Mouse (Mus musculus) layer of hippocampus, postnatal 14 days (tissue): ENCODE results near the gene C1ra. TPM values are rescaled to one million over a fixed set of nuclear protein-coding genes. Genes with fewer than 3 reads are reported as not detected.
"Not testable (repeated sequence)": the region's sequence is repeated elsewhere in the genome, so short reads cannot be mapped to it uniquely, and the experiment has no call there.

Experiments used
- DNase-seq, 2 experiments: peaks; one replicate each; pipeline ENCODE4 v3.0.0; 2021 to 2022; ENCODE audit warnings: low spot score in 2 of 2, mixed read lengths in 1 of 2
- long read RNA-seq, 2 experiments: library from polyadenylated mRNA; stranded (forward); transcript quantifications; one replicate each; pipeline ENCODE4 v2.0.0; 2021
- total RNA-seq, 2 experiments: library from RNA; stranded (reverse); gene quantifications; 2 replicates each; pipeline ENCODE4 v1.2.3; 2021

The C1ra gene
- 1 to 10 TPM in 1 of 2 experiments, under 1 TPM in 1; 0.91 to 1.3 TPM for total RNA-seq
- long read RNA-seq, experiment 1: 0 reads
- long read RNA-seq, experiment 2: 0 reads

DNA sequence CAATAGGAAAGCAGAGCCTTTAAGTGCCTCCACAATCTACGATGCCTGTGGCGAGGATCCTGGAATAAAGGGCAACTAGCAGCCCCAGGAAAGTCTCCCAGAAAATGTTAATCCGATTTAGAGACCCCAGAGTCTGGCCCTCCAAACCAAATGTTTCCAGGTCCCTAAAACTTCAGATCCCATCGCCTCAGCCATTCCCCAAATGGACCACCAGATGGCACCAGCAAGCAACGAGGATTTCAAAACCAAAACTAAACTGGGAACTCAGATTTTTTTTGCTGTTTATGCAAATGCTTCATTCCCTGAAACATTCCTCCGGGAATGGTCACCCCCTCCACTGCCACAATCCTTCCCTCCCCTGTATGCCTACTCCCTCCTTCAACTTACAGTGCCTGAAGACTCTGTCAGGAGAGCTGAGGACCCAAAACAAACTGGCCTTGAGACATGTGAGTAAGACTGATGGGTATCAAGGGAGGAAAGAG, at the start of gene C1ra:
C1ra (plus strand) TSS at position 51 of the 482 bp plus-strand sequence.
- peak; percentile 54 to 57 for DNase-seq

DNA sequence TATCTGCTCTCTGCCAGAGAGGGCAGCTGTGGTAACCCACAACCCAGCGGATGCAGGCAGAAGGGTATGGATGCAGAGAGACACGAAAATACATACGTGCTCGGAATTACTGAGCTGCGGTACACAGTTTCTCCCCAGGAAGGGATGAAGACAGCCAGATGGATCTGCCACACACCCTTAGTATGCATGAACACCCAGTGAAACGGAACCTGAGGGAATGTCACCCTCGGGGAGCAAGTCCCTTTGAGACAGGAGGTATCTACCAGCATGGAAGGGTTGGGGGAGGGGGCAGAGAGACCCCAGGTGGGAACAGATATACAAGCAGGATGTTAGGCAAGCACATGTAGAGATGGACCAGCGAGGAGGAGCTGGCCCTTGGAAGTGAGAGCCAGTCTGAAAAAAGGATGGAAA, 48.3 kb upstream of the C1ra start:
- DNase-seq: peak in 1 of 2 experiments; percentile 39

DNA sequence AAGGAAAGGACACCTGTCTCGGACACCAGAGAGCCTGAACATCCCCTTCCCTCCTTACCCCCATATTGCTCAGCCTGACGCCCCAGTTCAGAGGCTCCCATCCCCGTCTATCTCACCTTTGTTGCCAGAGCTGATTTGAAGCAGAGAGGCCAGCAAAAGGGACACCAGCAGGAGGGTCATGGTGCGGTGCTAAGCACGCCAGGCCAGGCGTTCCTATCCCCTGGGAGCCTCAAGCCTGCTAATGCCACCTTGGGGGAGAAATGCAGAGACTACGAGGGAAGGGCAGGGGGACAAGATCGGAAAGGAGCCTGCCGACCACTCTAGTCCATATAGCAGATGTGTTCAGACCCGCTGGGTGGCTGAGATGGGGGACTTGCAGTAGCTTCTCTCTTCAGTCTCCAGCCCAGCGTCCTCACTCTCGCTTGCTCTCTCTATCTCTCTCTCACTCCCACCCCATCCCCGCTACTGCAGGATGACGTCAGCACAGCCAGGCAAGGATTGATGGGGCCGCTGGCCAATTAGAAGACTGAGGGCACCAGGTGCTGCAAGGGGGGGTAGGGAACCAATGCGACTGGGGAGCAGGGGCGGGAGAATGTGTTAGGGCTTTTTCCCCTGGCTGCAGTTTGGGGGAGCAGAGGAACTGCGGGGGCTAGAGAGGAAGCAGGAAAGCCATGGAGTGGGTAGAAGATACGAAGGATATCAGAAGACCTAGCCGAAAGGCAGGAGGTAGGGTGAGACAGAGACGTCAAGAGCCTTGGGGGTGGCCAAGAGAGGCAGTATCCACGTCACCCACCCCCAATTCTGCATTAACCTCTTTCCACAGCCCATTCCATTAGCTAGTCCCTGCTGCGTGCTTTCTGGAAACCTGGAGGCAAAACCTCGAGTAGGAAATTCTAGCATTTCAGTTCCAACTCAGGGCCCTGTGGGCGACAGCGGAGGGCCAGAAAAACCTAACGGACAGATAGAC, 47.6 kb upstream of the C1ra start, which contains the start of gene Clstn3:
Clstn3 (minus strand) TSS at position 490 of the 967 bp plus-strand sequence.
- DNase-seq: peak; percentile 91 to 96

DNA sequence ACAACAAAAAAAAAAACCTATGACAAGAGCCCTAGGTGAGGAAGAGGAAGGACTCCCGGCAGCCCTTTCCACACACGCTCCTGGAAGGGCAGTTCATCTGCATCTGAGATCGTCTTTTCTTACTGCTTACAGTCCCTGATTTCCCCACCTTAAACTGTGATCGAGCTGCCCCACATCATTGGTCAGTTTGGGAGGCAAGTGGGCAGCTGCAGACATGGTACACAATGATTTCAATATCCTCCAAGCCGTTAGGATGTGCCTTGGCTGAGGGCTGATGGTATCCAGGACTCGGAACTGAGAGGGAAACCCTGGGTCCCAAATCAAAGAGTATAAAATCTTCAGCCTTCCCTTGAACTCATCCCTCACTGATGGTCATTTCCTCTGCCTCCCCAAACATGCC, 46.9 kb upstream of the C1ra start:
- no peak for DNase-seq

DNA sequence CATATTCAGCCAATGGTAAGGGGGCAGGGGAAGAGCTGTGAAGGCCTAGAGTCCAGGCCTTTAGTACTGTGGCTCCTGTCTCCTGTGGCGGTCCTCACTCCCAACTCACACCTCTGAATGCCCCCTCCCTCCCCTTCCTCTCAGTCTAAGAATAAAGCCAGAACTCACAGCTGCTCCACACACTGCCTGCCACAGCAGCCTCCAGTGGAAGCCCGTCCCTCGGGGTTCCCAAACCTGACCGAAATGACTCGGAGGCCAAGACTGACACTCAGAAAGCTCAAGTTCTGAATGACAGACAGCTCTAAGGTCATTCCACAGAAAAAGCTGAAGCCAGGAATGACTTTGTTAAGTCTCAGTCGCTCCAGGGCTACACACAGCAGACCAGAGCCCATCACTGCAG, 46.5 kb upstream of the C1ra start:
- DNase-seq: no peak

DNA sequence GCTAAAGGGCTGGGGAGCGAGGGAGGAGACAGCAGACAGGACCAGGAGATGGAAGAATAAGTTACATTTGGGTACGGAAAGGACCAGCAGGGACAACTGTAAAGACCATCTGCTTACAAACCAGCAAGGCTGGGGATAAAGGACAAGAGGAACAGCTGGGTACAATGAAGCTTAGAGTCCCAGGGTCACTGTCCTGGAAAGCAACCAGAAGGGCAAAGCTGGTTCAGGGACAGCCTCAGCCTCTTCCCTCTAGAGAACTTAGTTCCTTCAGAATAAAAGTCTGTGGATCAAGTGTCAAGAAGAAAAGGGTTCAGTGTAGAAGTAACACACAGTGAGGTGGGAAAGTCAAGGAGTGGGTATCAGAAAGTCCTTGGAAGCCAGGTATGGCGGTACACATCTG, 41.1 kb upstream of the C1ra start:
- no peak for DNase-seq

DNA sequence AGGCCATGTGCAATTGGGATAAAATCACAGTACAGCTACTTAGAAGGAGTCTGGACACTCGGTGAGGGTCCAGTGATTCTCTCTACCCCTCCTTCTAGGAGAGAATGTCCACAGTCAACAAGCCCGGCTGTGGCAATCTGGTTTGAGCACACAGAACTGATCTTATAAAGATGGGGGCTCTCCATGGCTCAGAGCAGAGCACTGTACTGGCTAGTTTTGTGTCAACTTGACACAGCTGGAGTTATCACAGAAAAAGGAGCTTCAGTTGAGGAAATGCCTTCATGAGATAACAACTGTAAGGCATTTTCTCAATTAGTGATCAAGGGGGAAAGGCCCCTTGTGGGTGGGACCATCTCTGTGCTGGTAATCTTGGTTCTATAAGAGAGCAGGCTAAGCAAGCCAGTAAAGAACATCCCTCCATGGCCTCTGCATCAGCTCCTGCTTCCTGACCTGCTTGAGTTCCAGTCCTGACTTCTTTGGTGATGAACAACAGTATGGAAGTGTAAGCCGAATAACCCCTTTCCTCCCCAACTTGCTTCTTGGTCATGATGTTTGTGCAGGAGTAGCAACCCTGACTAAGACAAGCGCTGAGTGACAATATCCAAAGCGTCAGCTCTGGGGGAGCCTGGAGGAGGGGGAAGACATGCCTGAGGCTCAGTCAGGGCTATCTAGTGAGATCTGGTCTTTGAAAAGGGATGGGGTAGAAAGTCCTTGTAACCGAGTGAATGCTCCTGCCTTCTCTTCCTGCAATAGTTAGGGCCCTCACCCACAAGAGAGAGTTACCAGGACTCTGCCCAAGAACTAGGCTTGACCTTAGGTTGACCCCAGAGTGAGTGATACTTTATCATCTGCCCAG, 40.2 kb upstream of the C1ra start:
- not testable (repeated sequence) for DNase-seq

DNA sequence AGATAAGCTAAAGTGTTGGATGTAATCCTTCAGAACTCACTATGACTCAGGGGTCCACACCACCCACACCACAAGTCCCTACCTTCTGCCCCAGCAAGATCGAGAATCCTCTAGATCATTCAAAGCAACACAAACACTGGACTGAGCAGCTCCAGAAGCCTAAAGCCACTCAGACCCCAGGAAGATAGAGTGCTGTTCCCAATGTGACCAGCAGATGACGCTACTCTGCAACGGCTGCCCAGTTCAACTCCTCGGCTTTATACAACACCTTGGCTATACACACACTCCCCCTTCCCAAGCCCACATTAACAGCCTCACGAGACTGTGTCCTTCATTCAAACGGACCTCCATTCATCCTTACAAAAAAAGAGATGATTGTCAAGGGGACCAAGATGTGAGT, 39.4 kb upstream of the C1ra start:
- no peak for DNase-seq

DNA sequence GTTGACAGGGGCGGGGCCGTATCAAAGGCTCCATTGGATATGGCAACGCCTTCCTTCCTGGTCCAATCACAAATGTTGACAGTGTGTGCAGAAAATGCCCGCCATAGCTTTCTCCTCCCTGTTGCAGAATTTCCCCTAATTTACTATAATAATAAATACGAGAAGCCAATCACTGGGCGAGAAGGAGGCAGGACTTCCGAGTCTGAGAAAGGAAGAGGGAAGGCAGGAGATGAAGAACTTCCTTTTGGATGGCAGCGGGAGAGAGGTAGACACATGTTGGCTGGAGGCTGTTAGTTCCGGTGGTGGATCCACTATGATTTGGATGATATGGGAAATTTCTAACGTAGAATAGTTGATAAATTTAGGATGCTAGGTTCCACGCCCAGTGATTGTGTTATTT, 37.6 kb upstream of the C1ra start:
- DNase-seq: no peak

DNA sequence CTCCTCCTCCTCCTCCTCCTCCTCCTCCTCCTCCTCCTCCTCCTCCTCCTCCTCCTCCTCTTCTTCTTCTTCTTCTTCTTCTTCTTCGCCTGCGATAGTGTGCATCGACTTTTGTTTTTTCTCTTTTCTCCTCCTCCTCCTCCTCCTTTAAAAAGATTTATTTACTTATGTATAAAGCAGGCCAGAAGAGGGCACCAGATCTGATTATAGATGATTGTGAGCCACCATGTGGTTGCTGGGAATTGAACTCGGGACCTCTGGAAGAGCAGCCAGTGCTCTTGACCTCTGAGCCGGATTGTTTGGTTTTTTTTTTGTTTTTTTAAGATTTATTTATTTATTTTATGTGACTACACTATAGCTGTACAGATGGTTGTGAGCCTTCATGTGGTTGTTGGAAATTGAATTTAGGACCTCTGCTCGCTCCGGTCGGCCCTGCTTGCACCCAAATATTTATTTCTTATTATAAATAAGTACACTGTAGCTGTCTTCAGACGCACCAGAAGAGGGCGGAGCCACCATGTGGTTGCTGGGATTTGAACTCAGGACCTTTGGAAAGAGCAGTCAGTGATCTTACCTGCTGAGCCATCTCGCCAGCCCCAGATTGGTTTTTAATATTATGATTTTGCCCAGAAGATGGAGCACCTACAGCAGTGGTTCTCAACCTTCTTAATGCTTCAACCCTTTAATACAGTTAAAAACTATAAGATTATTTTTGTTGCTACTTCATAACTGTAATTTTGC, 36.7 kb upstream of the C1ra start:
- not testable (repeated sequence) for DNase-seq

DNA sequence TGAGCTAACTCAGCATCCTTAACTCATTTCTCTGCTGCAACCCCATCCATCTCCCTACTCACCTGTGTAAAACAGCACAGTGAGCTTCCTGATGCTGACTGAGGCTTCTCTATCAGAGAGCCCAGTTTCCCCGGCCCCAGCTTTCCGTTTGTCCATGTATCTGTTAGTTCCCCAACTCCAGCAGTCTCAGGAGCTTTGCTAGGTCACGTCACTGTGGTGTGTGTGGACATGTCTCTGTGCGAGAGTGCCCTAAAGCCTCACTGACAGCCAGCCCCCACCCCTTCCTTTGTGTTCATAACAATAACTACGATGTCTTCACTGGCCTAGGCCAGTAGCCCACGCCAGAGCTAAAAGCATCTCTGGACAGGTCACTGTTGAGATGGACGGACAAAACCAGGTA, 36.0 kb upstream of the C1ra start:
- no peak for DNase-seq

DNA sequence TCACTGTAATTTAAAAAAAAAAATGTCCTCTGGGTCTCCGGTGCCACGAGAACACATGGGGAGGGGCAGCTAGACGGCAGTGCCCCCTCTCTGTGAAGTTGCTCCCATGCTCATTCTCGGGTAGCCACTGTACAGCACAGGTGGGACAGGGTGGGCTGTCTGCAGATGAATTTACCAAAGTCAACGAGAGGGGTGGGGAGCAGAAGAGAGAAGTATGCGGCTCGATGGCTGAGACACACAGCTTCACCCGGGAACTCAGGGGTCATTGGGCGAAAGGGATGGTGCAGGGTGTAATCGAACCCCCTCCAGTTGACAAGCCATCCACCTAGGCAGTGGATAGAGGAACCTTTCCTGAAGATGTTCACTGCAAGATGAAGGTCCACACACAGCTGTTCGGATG, 35.4 kb upstream of the C1ra start:
- DNase-seq: no peak

DNA sequence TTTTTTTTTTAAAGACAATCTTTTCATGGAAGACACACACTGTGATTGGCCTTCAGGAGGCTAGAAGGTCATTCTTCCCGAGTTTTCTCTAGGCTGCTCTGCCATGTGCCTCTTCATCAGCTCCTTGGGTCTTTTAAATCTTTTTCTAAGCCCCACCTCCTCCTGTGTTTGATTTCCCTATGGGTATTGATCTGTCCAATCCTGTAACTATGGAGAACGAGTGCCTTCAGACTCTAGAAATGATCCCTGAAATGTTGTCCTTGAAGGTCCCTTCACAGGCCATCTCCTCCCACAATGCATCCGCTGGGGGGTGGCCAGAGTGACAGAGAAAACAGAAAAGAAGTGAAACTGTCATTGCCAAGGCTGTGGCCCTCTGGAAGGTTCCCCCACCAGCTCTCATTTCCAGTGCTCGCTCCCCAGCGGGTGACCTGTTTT, 35.0 kb upstream of the C1ra start:
- DNase-seq: no peak

DNA sequence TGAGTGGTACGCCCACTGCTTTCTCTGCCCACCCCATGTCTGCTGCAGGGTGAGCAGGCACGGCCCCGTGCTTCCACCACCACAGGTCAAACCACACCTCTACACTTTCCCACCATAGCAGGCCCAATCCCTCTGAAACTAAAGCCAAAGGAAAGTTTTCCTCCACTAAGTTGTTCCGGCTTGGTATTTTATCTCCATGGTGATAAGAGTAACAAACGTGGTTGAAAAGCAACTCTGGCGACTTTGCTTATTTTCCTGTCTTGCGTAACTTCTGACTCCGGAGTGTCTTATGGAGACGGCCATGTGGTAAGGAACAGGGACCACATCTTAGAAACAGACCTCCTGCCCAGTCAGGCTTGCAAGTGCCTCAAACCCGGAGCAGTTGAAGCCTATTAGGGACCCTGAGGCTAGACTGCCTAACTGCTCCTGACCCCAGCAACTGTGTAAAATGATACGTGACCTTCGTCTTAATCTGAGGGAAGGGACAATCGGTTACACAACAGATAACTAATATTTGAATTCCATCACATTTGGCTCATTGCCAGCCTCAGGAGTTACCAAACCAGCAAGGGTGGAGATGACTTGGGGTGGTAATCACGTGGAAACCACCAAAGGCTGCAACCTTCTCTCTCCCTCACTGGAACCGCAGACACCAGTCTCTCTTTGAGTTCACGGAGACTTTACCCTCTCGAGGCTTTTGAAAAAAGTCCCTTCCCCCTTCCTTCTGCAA, 34.1 kb upstream of the C1ra start:
- no peak for DNase-seq

DNA sequence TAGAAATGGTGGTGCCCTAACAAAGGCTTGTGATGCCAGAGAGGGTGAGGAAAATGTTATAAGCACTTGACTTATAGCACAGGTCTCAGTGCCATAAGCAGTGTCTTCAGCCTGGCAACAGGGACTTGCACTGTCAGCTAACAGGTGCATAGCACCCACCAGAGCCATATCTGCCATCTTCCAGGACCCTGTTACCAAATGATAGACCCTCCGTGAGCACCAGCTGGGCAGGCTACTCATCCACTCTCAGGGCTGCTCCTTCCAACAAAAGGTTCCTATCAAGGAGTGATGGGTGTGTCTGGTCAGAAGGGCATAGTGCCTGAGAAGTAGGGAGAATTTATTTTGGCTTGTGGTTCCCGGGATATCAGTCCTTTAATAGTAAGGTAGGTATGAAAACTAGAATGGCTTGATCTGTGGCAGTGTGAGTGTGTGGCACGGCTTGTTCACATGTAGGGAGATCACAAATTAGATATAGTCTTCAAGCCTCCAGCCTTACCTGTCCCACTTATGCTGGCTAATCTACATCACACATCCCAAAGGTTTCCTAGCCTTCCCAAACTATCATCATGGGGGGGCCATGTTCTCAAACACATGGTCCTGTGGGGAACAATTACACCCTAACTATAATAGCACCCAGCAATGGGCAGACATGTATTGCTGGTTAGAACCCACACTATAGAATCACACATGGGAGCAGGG, 33.2 kb upstream of the C1ra start:
- no peak for DNase-seq

DNA sequence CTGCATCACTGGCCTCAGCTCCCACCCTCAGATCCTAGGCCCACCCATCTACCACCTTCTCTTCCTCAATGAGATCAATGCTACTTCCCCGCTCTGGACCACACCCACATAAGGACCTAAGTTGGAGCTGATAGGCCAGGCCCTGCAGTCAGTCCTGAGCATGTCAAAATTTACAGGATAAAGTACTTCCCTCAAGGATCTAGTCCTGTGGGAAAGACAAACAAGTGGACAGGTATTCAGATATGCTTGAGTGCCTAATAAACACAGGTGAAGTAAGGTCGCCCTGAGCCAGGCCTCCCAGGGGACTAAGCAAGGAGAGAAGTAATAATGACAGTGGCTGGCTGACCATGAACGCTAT, 32.7 kb upstream of the C1ra start:
- no peak for DNase-seq

DNA sequence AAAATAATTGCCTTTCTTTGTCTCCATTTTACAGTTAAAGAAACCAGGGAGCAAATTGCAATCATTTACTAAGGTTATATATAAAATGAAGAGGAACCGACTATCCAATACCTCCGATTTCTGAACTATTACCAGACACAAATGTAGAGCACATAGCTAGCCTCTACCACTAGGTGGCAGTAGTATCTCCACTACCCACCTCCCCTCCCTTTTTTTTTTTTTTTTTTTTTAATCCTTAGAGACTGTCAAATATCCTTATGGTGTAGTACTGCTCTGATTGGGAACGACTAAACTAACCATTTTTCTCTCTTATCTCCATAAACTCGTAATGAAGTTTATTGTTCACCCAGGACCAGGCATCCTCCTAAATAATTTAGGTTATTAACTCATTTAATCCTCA, 31.9 kb upstream of the C1ra start:
- DNase-seq: peak in 1 of 2 experiments; percentile 43

DNA sequence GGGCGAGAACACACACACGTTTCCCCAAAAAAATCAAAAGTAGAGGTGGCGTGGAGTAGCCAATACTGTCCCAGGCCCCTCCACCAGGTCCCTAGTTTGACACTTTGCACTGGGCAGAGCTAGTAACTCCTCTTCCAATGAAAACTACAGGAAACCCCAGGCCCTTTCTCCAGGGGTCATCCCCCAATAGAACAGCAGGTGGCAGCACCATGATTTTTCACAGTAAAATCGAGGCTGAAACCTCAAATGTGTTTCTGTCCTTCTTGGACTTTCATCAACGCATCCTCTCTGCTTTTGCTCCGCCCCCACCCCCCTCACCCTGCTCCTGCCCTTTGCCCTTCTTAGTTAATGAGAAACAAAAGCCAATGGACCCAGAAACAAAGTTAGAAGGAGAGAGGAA, 30.6 kb upstream of the C1ra start:
- DNase-seq: peak; percentile 39 to 40

DNA sequence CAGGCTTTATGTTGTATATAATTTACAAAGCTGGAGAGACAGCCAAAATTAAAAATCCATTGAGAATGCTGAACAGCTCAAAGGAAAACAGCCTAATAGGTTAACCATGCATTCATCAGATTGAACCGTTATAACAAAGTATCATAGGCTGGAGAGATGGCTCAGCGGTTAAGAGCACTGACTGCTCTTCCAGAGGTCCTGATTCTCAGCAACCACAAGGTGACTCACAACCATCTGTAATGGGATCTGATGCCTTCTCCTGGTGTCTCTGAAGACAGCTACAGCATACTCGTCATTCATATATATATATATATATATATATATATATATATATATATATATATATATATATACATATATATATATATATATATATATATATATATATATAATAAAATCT, 28.4 kb upstream of the C1ra start:
- DNase-seq: not testable (repeated sequence)

DNA sequence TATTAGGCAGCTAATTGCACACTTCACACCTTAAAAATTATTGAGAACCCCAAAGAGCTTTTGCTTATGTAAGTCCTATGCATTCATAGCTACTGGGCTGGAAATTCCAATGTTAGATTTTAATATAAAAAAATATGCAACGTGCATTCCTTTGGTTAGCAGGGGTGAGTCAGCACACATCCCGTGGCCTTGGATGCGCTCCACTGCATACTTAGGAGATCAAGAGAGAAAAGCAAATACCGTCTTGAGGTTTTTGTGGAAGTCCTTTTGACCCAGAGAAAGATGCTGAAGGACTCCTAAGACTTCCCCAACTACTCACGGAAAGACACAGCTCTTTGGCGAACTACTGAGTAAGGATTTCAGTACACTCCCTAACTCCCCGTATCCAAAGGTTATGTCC, 27.4 kb upstream of the C1ra start:
- DNase-seq: no peak
